ENCODE assay signal across 28 mouse cellular contexts in genomic region chr11:63953887-63954286, GRCm38 (mm10). TPM values are rescaled to one million over a fixed set of nuclear protein-coding genes. Genes with fewer than 3 reads are reported as not detected.
DNase-seq lines count a peak whose midpoint lies in the region; ATAC-seq and TF ChIP-seq lines count a peak whose summit lies in the region.
"Had no signal": no experiment of that assay in that cellular context is flagged by ENCODE, and none has a peak within 500 bp of the region (broad histone marks: within the 10 kb centered on the region; RNA-seq: fewer than 3 reads in every experiment).

No protein-coding gene starts in this region.

- DNase-seq in midbrain, embryonic 11.5 days (ENCODE audit: low spot score, missing footprints) = peak; percentile 51
- DNase-seq in midbrain, postnatal 0 days (ENCODE audit: low spot score) = no peak
- DNase-seq in CH12.LX (ENCODE audit: extremely low read depth) = no peak
- DNase-seq in retina, postnatal 1 day = peak; percentile 20
- DNase-seq in adrenal gland, postnatal 4 days (ENCODE audit: low spot score in 2 of 2) = no peak
- DNase-seq: adrenal gland, adult 8-10 months; adrenal gland, postnatal 14 days; adrenal gland, postnatal 36 days; B cell, adult 2 months; cerebellum, adult 11 months; cerebellum, adult 18-20 months; cerebellum, adult 8-10 months; cerebellum, adult 9-11 months; cerebellum, postnatal 14 days; cerebellum, postnatal 36 days; embryo, embryonic 11 days had no signal

- ATAC-seq in midbrain, embryonic 11.5 days (ENCODE audit: low FRiP score) = no peak
- no peak for ATAC-seq in midbrain, postnatal 0 days (ENCODE audit: low FRiP score)
- no peak for ATAC-seq in intestine, embryonic 15.5 days
- ATAC-seq: activated CD4-positive, CD25-positive, alpha-beta regulatory T cell, adult 4 months; CD4-positive, CD25-positive, alpha-beta regulatory T cell, adult 4 months; forebrain, embryonic 14.5 days; forebrain, embryonic 16.5 days; Patski had no signal

- no peak overlapping the region for H3K9ac ChIP-seq in midbrain, embryonic 11.5 days (ENCODE audit: low read length)
- no peak overlapping the region for H3K9ac ChIP-seq in midbrain, postnatal 0 days (replicated peaks; ENCODE audit: low read length, poor library complexity, severe bottlenecking)
- H3K9ac ChIP-seq in CH12.LX (ENCODE audit: insufficient read depth, low read depth) = no peak overlapping the region
- no peak overlapping the region for H3K9ac ChIP-seq in intestine, embryonic 15.5 days
- H3K9ac ChIP-seq: embryonic facial prominence, embryonic 13.5 days; embryonic facial prominence, embryonic 15.5 days; forebrain, embryonic 12.5 days had no signal

- no peak overlapping the region for H3K27ac ChIP-seq in midbrain, embryonic 11.5 days (ENCODE audit: low read depth, low read length)
- no peak overlapping the region for H3K27ac ChIP-seq in midbrain, postnatal 0 days (ENCODE audit: low read depth, low read length)
- H3K27ac ChIP-seq in CH12.LX (ENCODE audit: insufficient read depth, low read depth) = no peak overlapping the region
- no peak overlapping the region for H3K27ac ChIP-seq in intestine, embryonic 15.5 days
- H3K27ac ChIP-seq: embryonic facial prominence, embryonic 13.5 days; embryonic facial prominence, embryonic 15.5 days; forebrain, embryonic 10.5 days; forebrain, embryonic 12.5 days had no signal

- TF ChIP-seq RAD21 in CH12.LX (IDR thresholded peaks at IDR 0.05; ENCODE audit: low read depth, low read length) = no peak

- in situ Hi-C loops in CH12.LX (cut with MboI; ENCODE audit: low pct_ligation_motif_present, low pct_unique_long_range_greater_than_20kb, low sequenced_read_pairs) = no loop called here

- dilution Hi-C loops in CH12.LX (cut with MboI; ENCODE audit: extremely low pct_ligation_motif_present, extremely low pct_unique_long_range_greater_than_20kb, low sequenced_read_pairs) = no loop called here

- H3K4me1 ChIP-seq in midbrain, embryonic 11.5 days (ENCODE audit: control insufficient read depth, insufficient read depth, low read length) = peaks cover 16% of the 10 kb centered on the region
- 0 out of 2 replicates have a peak, but pooled peaks cover 12% of the 10 kb centered on the region for H3K4me1 ChIP-seq in midbrain, postnatal 0 days (ENCODE audit: insufficient read depth, low read length)
- H3K4me1 ChIP-seq in CH12.LX (ENCODE audit: control insufficient read depth in 1 of 2, insufficient read depth in 2 of 2) = peaks cover 1 to 7% of the 10 kb centered on the region in 2 experiments; a peak in 3 of 4 replicates
- peaks cover 15% of the 10 kb centered on the region for H3K4me1 ChIP-seq in intestine, embryonic 15.5 days (replicated peaks)

- no peak for TF ChIP-seq CTCF in midbrain, postnatal 0 days (IDR thresholded peaks at IDR 0.05)
- no peak for TF ChIP-seq CTCF in CH12.LX (conservative IDR thresholded peaks at IDR 0.05 in 1 of 2, IDR thresholded peaks at IDR 0.05 in 1 of 2; ENCODE audit: low read depth in 2 of 2, low read length in 2 of 2)

- no peak for TF ChIP-seq POLR2A in CH12.LX (IDR thresholded peaks at IDR 0.05; ENCODE audit: low read depth, low read length)

- no peak overlapping the region for H3K4me2 ChIP-seq in midbrain, embryonic 11.5 days
- no peak overlapping the region for H3K4me2 ChIP-seq in midbrain, postnatal 0 days (ENCODE audit: low read depth, low read length, poor library complexity, severe bottlenecking)
- H3K4me2 ChIP-seq in CH12.LX (ENCODE audit: insufficient read depth, low read depth, poor library complexity, severe bottlenecking) = no peak overlapping the region
- no peak overlapping the region for H3K4me2 ChIP-seq in intestine, embryonic 15.5 days (replicated peaks)
- H3K4me2 ChIP-seq: embryonic facial prominence, embryonic 13.5 days; embryonic facial prominence, embryonic 15.5 days; forebrain, embryonic 12.5 days had no signal

- H3K4me3 ChIP-seq in midbrain, embryonic 11.5 days (ENCODE audit: low read depth, low read length) = no peak overlapping the region
- no peak overlapping the region for H3K4me3 ChIP-seq in midbrain, postnatal 0 days (ENCODE audit: low read depth, low read length)
- no peak overlapping the region for H3K4me3 ChIP-seq in CH12.LX (replicated peaks in 1 of 3; ENCODE audit: low read depth in 2 of 3, low read length in 2 of 3, poor library complexity in 1 of 3)
- no peak overlapping the region for H3K4me3 ChIP-seq in intestine, embryonic 15.5 days (replicated peaks)
- H3K4me3 ChIP-seq: embryonic facial prominence, embryonic 13.5 days; embryonic facial prominence, embryonic 15.5 days; erythroblast, embryonic 14.5 days; forebrain, embryonic 10.5 days; forebrain, embryonic 12.5 days had no signal

- no peaks in the 10 kb centered on the region for H3K36me3 ChIP-seq in midbrain, embryonic 11.5 days (ENCODE audit: control insufficient read depth, insufficient read depth, low read length)
- no peaks in the 10 kb centered on the region for H3K36me3 ChIP-seq in midbrain, postnatal 0 days (ENCODE audit: insufficient read depth, low read length)
- H3K36me3 ChIP-seq in CH12.LX (replicated peaks in 1 of 2; ENCODE audit: control insufficient read depth in 1 of 2, insufficient read depth in 1 of 2, low read length in 1 of 2) = no peaks in the 10 kb centered on the region
- no peaks in the 10 kb centered on the region for H3K36me3 ChIP-seq in intestine, embryonic 15.5 days
- H3K36me3 ChIP-seq: embryonic facial prominence, embryonic 13.5 days; embryonic facial prominence, embryonic 15.5 days; forebrain, embryonic 10.5 days; forebrain, embryonic 12.5 days; G1E had no signal

- 69% methylated on average over 2 of the region's 2 CpGs for WGBS in midbrain, embryonic 11.5 days
- 69% methylated on average over 2 of the region's 2 CpGs for WGBS in midbrain, postnatal 0 days
- WGBS in intestine, embryonic 15.5 days = 86% methylated on average over 2 of the region's 2 CpGs

- H3K9me3 ChIP-seq in midbrain, embryonic 11.5 days (ENCODE audit: control insufficient read depth, low read length) = no peaks in the 10 kb centered on the region
- H3K9me3 ChIP-seq in midbrain, postnatal 0 days (ENCODE audit: low read length) = no peaks in the 10 kb centered on the region
- no peaks in the 10 kb centered on the region for H3K9me3 ChIP-seq in CH12.LX (replicated peaks; ENCODE audit: low read length)
- H3K9me3 ChIP-seq in intestine, embryonic 15.5 days = no peaks in the 10 kb centered on the region
- H3K9me3 ChIP-seq: embryonic facial prominence, embryonic 13.5 days; embryonic facial prominence, embryonic 15.5 days; forebrain, embryonic 10.5 days; forebrain, embryonic 12.5 days; G1E had no signal

- no peaks in the 10 kb centered on the region for H3K79me2 ChIP-seq in CH12.LX (replicated peaks; ENCODE audit: control insufficient read depth, extremely low read depth, insufficient read depth, poor library complexity, severe bottlenecking)

- no peaks in the 10 kb centered on the region for H3K27me3 ChIP-seq in midbrain, embryonic 11.5 days (ENCODE audit: control insufficient read depth, insufficient read depth, low read length)
- no peaks in the 10 kb centered on the region for H3K27me3 ChIP-seq in midbrain, postnatal 0 days (ENCODE audit: insufficient read depth, low read length)
- no peaks in the 10 kb centered on the region for H3K27me3 ChIP-seq in CH12.LX (replicated peaks)
- H3K27me3 ChIP-seq in intestine, embryonic 15.5 days (replicated peaks) = peaks cover 3% of the 10 kb centered on the region; the same call in 1 of the 2 replicates
- H3K27me3 ChIP-seq: Patski had no signal

- no peak for TF ChIP-seq EP300 in CH12.LX (IDR thresholded peaks at IDR 0.05; ENCODE audit: low read length)

TF ChIP-seq in CH12.LX, 34 proteins besides CTCF, POLR2A, EP300 and RAD21:
- TF ChIP-seq BHLHE40 (IDR thresholded peaks at IDR 0.05; ENCODE audit: low read depth, low read length) (peak; percentile 44; the same call in 1 of the 2 replicates), ELF1 (IDR thresholded peaks at IDR 0.05; ENCODE audit: low read depth, low read length) (no peak), ZNF384 (IDR thresholded peaks at IDR 0.05; ENCODE audit: low read depth, low read length) (no peak), MYC (IDR thresholded peaks at IDR 0.05; ENCODE audit: low read depth, low read length) (no peak), RCOR1 (conservative IDR thresholded peaks at IDR 0.05; ENCODE audit: low read depth, low read length) (no peak), SMC3 (IDR thresholded peaks at IDR 0.05; ENCODE audit: low read depth, low read length) (no peak), ZC3H11A (IDR thresholded peaks at IDR 0.05; ENCODE audit: low read depth, low read length) (no peak)

RNA-seq across cellular contexts. Expression of gene Hs3st3b1, which starts 31.8 kb away (rescaled TPM):
- 17.5 and 18.1 TPM in 2 replicates for polyA plus RNA-seq in midbrain, embryonic 11.5 days (2014; fragmentation: Nextera tagmentation; extraction: Ambion mirVana)
- 24.9 and 27.6 TPM in 2 replicates for total RNA-seq in midbrain, postnatal 0 days (2014; rRNA removed)
- 7.9 and 9.0 TPM in 2 replicates for polyA plus RNA-seq in midbrain, postnatal 0 days (2015; fragmentation: Nextera tagmentation; extraction: Ambion mirVana)
- total RNA-seq in CH12.LX (2012; rRNA removed) (2.0 TPM in 2 replicates), CH12.LX (2014; rRNA removed) (1.9 and 2.0 TPM in 2 replicates)
- polyA plus RNA-seq in CH12.LX (2012; ENCODE audit: insufficient read length, low read depth) = 0.61 and 1.1 TPM in 2 replicates
- total RNA-seq in adrenal gland, postnatal 4 days (2021) = 1 to 10 TPM; 5.0 to 9.1 TPM
- polyA plus RNA-seq in intestine, embryonic 15.5 days (2015; fragmentation: Nextera tagmentation; extraction: Ambion mirVana) = 4.6 and 5.7 TPM in 2 replicates
- polyA plus RNA-seq: G1E had no signal

Comparison
In these comparisons a context has a peak if more than half of its experiments do, and no peak if none do; other contexts are left out.
1. DNase-seq: peak in midbrain, embryonic 11.5 days (single experiment) and retina, postnatal 1 day (single experiment); none in midbrain, postnatal 0 days (single experiment), CH12.LX (single experiment) and adrenal gland, postnatal 4 days (0 of 2).